In genomic region chr1:14359998-14360640, GRCm38 (mm10) we compare ENCODE assay signal across 14 mouse cellular contexts.
DNase-seq lines count a peak whose midpoint lies in the region; ATAC-seq and TF ChIP-seq lines count a peak whose summit lies in the region.
"Had no signal": no experiment of that assay in that cellular context is flagged by ENCODE, and none has a peak within 500 bp of the region (broad histone marks: within the 10 kb centered on the region; RNA-seq: fewer than 3 reads in every experiment).

No protein-coding gene starts in this region.

- TF ChIP-seq CTCF in kidney, adult 2 months (conservative IDR thresholded peaks at IDR 0.05; ENCODE audit: insufficient read depth, insufficient read length, low read depth, low read length): no peak

- 60% methylated on average over 2 of the region's 2 CpGs for whole genome bisulfite sequencing in kidney, adult 2 months
- WGBS in kidney, embryonic 16.5 days: 75% methylated on average over 2 of the region's 2 CpGs

- H3K27me3 ChIP-seq in kidney, adult 2 months (replicated peaks; ENCODE audit: control insufficient read depth, insufficient read depth, low read length): no peaks in the 10 kb centered on the region
- no peaks in the 10 kb centered on the region for H3K27me3 ChIP-seq in kidney, embryonic 16.5 days (ENCODE audit: insufficient read depth, low read length)
- H3K27me3 ChIP-seq: lung, embryonic 15.5 days; megakaryocyte, embryonic 14.5 days had no signal

- no peaks in the 10 kb centered on the region for H3K4me1 ChIP-seq in kidney, adult 2 months (ENCODE audit: control insufficient read depth, insufficient read depth, low read length)
- no peaks in the 10 kb centered on the region for H3K4me1 ChIP-seq in kidney, embryonic 16.5 days (ENCODE audit: insufficient read depth, low read length)
- H3K4me1 ChIP-seq: lung, embryonic 15.5 days had no signal

- no peak overlapping the region for H3K9ac ChIP-seq in kidney, embryonic 16.5 days (replicated peaks; ENCODE audit: low read length)
- H3K9ac ChIP-seq: limb, embryonic 15.5 days; lung, embryonic 15.5 days had no signal

- no peaks in the 10 kb centered on the region for H3K9me3 ChIP-seq in kidney, embryonic 16.5 days (ENCODE audit: low read length)
- H3K9me3 ChIP-seq: forebrain, embryonic 10.5 days; limb, embryonic 15.5 days; lung, embryonic 15.5 days; megakaryocyte, embryonic 14.5 days had no signal

- ATAC-seq in kidney, embryonic 16.5 days (ENCODE audit: low FRiP score, low TSS enrichment): no peak
- ATAC-seq in megakaryocyte-erythroid progenitor cell, adult 5-6 weeks (replicated peaks; ENCODE audit: low FRiP score, low TSS enrichment, poor library complexity, severe bottlenecking): no peak
- no peak for ATAC-seq in frontal cortex, adult (ENCODE audit: low TSS enrichment)

- no peak overlapping the region for H3K27ac ChIP-seq in kidney, adult 2 months (ENCODE audit: insufficient read depth, low read depth, low read length)
- no peak overlapping the region for H3K27ac ChIP-seq in kidney, embryonic 16.5 days (ENCODE audit: low read length)
- H3K27ac ChIP-seq: forebrain, embryonic 10.5 days; limb, embryonic 15.5 days; lung, embryonic 15.5 days had no signal

- TF ChIP-seq POLR2A in kidney, adult 2 months (IDR thresholded peaks at IDR 0.05; ENCODE audit: low read depth, low read length): no peak

- no peak overlapping the region for H3K4me2 ChIP-seq in kidney, embryonic 16.5 days (replicated peaks; ENCODE audit: low read depth, low read length)
- H3K4me2 ChIP-seq: limb, embryonic 15.5 days; lung, embryonic 15.5 days had no signal

- peak; percentile 12 for DNase-seq in adrenal gland, postnatal 10 days
- no peak for DNase-seq in adrenal gland, adult 8-10 months
- peak; percentile 58 for DNase-seq in kidney, adult 2 months
- peak; percentile 96 for DNase-seq in NIH3T3 (ENCODE audit: low read depth)
- peak; percentile 52 for DNase-seq in kidney, adult 9 months
- DNase-seq: heart, adult 11 months; spleen, adult 18-20 months had no signal

- no peak overlapping the region for H3K4me3 ChIP-seq in kidney, adult 2 months (ENCODE audit: insufficient read depth, low read depth, low read length)
- H3K4me3 ChIP-seq in kidney, embryonic 16.5 days (ENCODE audit: low read length): no peak overlapping the region
- H3K4me3 ChIP-seq: forebrain, embryonic 10.5 days; limb, embryonic 15.5 days; lung, embryonic 15.5 days; megakaryocyte, embryonic 14.5 days had no signal

- no peaks in the 10 kb centered on the region for H3K36me3 ChIP-seq in kidney, adult 2 months (ENCODE audit: control insufficient read depth, insufficient read depth, low read length)
- H3K36me3 ChIP-seq in kidney, embryonic 16.5 days (ENCODE audit: insufficient read depth, low read length): no peaks in the 10 kb centered on the region
- H3K36me3 ChIP-seq: forebrain, embryonic 10.5 days; limb, embryonic 15.5 days; lung, embryonic 15.5 days had no signal
